In the genomic region with DNA sequence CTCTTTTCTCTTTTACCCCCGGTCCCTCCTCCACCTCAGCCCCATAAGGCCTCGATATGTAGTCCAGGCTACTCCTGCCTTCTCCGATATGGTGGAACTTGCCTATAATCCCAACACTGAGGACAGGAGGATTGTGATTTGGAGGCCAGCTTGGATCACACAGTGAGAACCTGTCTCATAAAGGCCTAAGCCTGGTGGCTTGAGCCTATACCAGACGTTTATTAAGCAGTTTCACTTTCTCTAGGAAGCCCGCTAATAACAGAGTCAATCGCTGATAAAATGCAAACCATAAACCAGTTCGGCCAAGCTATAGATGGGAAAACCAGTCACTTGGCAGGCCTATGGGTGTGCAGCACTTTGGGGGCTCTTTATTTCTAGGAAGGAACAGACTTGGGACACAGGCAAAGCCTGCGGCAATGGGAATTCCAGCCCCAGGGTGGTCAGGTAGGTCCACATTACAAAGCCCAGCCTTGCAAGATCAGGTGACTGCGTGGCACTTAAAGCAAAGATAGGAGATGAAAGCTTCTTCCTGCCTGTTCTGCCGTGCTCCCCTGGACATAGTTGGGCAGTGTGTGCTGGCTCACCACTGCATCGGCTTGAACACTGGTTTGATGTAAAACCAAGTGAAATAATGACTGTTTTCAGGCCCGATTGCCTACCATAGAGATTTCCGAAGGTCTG, we compare ENCODE assay signal across 8 mouse cellular contexts. TPM values are rescaled to one million over a fixed set of nuclear protein-coding genes. Genes with fewer than 3 reads are reported as not detected.
DNase-seq lines count a peak whose midpoint lies in the region; ATAC-seq and TF ChIP-seq lines count a peak whose summit lies in the region.

No protein-coding gene starts in this region.

- 78% methylated on average over 13 of the region's 13 CpGs for WGBS in kidney, postnatal 0 days
- WGBS in hindbrain, embryonic 16.5 days, result 88% methylated on average over 13 of the region's 13 CpGs
- 86% methylated on average over 13 of the region's 13 CpGs for WGBS in midbrain, postnatal 0 days

- H3K4me3 ChIP-seq in kidney, postnatal 0 days (replicated peaks; ENCODE audit: low read depth, low read length), result peak overlapping the region; percentile 63
- peak overlapping the region; percentile 95 for H3K4me3 ChIP-seq in brown adipose tissue, adult 24 weeks (ENCODE audit: insufficient read depth, low read depth, low read length)
- H3K4me3 ChIP-seq in hindbrain, embryonic 16.5 days (ENCODE audit: low read length), result peak overlapping the region; percentile 81
- peak overlapping the region; percentile 82 for H3K4me3 ChIP-seq in midbrain, postnatal 0 days (ENCODE audit: low read depth, low read length)

- no peaks in the 10 kb centered on the region for H3K27me3 ChIP-seq in kidney, postnatal 0 days (ENCODE audit: insufficient read depth, low read length)
- no peaks in the 10 kb centered on the region for H3K27me3 ChIP-seq in hindbrain, embryonic 16.5 days (replicated peaks; ENCODE audit: control insufficient read depth, insufficient read depth, low read length)
- H3K27me3 ChIP-seq in midbrain, postnatal 0 days (ENCODE audit: insufficient read depth, low read length), result no peaks in the 10 kb centered on the region

- TF ChIP-seq CTCF in kidney, postnatal 0 days (IDR thresholded peaks at IDR 0.05; ENCODE audit: low read depth), result no peak
- TF ChIP-seq CTCF in midbrain, postnatal 0 days (IDR thresholded peaks at IDR 0.05), result no peak

- H3K4me1 ChIP-seq in kidney, postnatal 0 days (replicated peaks; ENCODE audit: insufficient read depth, low read length), result 0 out of 2 replicates have a peak, but pooled peaks cover 14% of the 10 kb centered on the region
- H3K4me1 ChIP-seq in brown adipose tissue, adult 24 weeks (ENCODE audit: control insufficient read depth, insufficient read depth, insufficient read length, low read length), result peaks cover 5% of the 10 kb centered on the region; the same call in 1 of the 2 replicates
- peaks cover 4% of the 10 kb centered on the region for H3K4me1 ChIP-seq in hindbrain, embryonic 16.5 days (ENCODE audit: control insufficient read depth, insufficient read depth, low read depth, low read length)
- H3K4me1 ChIP-seq in midbrain, postnatal 0 days (ENCODE audit: insufficient read depth, low read length), result peaks cover 5% of the 10 kb centered on the region

- peak overlapping the region; percentile 47; the same call in 1 of the 2 replicates for H3K27ac ChIP-seq in kidney, postnatal 0 days
- peak overlapping the region; percentile 71 for H3K27ac ChIP-seq in brown adipose tissue, adult 24 weeks (replicated peaks; ENCODE audit: low read depth, low read length)
- no peak overlapping the region for H3K27ac ChIP-seq in hindbrain, embryonic 16.5 days (ENCODE audit: low read depth, low read length)
- H3K27ac ChIP-seq in midbrain, postnatal 0 days (ENCODE audit: low read depth, low read length), result no peak overlapping the region

- no peaks in the 10 kb centered on the region for H3K9me3 ChIP-seq in kidney, postnatal 0 days (replicated peaks; ENCODE audit: low read length)
- no peaks in the 10 kb centered on the region for H3K9me3 ChIP-seq in hindbrain, embryonic 16.5 days (ENCODE audit: control insufficient read depth, low read length)
- no peaks in the 10 kb centered on the region for H3K9me3 ChIP-seq in midbrain, postnatal 0 days (ENCODE audit: low read length)

- H3K36me3 ChIP-seq in kidney, postnatal 0 days (ENCODE audit: insufficient read depth, low read length), result 0 out of 2 replicates have a peak, but pooled peaks cover 2% of the 10 kb centered on the region
- no peaks in the 10 kb centered on the region for H3K36me3 ChIP-seq in hindbrain, embryonic 16.5 days (ENCODE audit: control insufficient read depth, insufficient read depth, low read length)
- no peaks in the 10 kb centered on the region for H3K36me3 ChIP-seq in midbrain, postnatal 0 days (ENCODE audit: insufficient read depth, low read length)

- no peak for ATAC-seq in kidney, postnatal 0 days (replicated peaks; ENCODE audit: low FRiP score, low read depth)
- no peak for ATAC-seq in hindbrain, embryonic 16.5 days
- ATAC-seq in midbrain, postnatal 0 days (ENCODE audit: low FRiP score), result no peak

- DNase-seq in kidney, postnatal 0 days (ENCODE audit: low spot score), result no peak
- no peak for DNase-seq in kidney, postnatal 10 days
- DNase-seq in midbrain, postnatal 0 days (ENCODE audit: low spot score), result no peak
- DNase-seq in yolk sac, embryonic 10.5 days (ENCODE audit: low spot score), result no peak
- no peak for DNase-seq in left cerebral cortex, adult 11 months (ENCODE audit: low spot score)
- DNase-seq in left cerebral cortex, postnatal 14 days (ENCODE audit: low spot score in 2 of 2), result no peak

- H3K4me2 ChIP-seq in kidney, postnatal 0 days (ENCODE audit: low read length), result peak overlapping the region; percentile 67
- H3K4me2 ChIP-seq in hindbrain, embryonic 16.5 days (ENCODE audit: low read length), result peak overlapping the region; percentile 81
- peak overlapping the region; percentile 75 for H3K4me2 ChIP-seq in midbrain, postnatal 0 days (ENCODE audit: low read depth, low read length, poor library complexity, severe bottlenecking)

- intact Hi-C loops in left cerebral cortex, postnatal 14 days (cut with DNase I), result no loop called here

- peak overlapping the region; percentile 65 for H3K9ac ChIP-seq in kidney, postnatal 0 days (ENCODE audit: low read depth, low read length)
- peak overlapping the region; percentile 81 for H3K9ac ChIP-seq in hindbrain, embryonic 16.5 days (ENCODE audit: low read depth, low read length)
- H3K9ac ChIP-seq in midbrain, postnatal 0 days (replicated peaks; ENCODE audit: low read length, poor library complexity, severe bottlenecking), result 0 out of 2 replicates have a peak overlapping the region, but pooled peaks have one; percentile 29

RNA-seq across cellular contexts. Expression of gene Scly, which starts 1.0 kb away (rescaled TPM):
- 23.7 and 28.4 TPM in 2 replicates for polyA plus RNA-seq in kidney, postnatal 0 days (2015; fragmentation: Nextera tagmentation; extraction: Ambion mirVana)
- polyA plus RNA-seq in brown adipose tissue, adult 24 weeks (2012; ENCODE audit: insufficient read depth, insufficient read length, missing spikeins), result 9.1 and 10.6 TPM in 2 replicates
- polyA plus RNA-seq in hindbrain, embryonic 16.5 days (2015; fragmentation: Nextera tagmentation; extraction: Ambion mirVana), result 14.7 and 15.0 TPM in 2 replicates
- total RNA-seq in midbrain, postnatal 0 days (2014; rRNA removed), result 10.6 and 11.3 TPM in 2 replicates
- polyA plus RNA-seq in midbrain, postnatal 0 days (2015; fragmentation: Nextera tagmentation; extraction: Ambion mirVana), result 10.3 and 10.7 TPM in 2 replicates
- 10 to 100 TPM; 10.5 to 12.7 TPM for total RNA-seq in left cerebral cortex, postnatal 14 days (2021)

RNA-seq across cellular contexts. Expression of gene Espnl, which starts 22.7 kb away (rescaled TPM):
- 0.05 and 0.09 TPM in 2 replicates for polyA plus RNA-seq in kidney, postnatal 0 days (2015; fragmentation: Nextera tagmentation; extraction: Ambion mirVana)
- polyA plus RNA-seq in brown adipose tissue, adult 24 weeks (2012; ENCODE audit: insufficient read depth, insufficient read length, missing spikeins), result not detected in 2 replicates
- 0.05 and 0.14 TPM in 2 replicates for polyA plus RNA-seq in hindbrain, embryonic 16.5 days (2015; fragmentation: Nextera tagmentation; extraction: Ambion mirVana)
- total RNA-seq in midbrain, postnatal 0 days (2014; rRNA removed), result 0.19 and 0.27 TPM in 2 replicates
- polyA plus RNA-seq in midbrain, postnatal 0 days (2015; fragmentation: Nextera tagmentation; extraction: Ambion mirVana), result 0.23 TPM in 2 replicates
- under 1 TPM; 0.13 to 0.15 TPM for total RNA-seq in left cerebral cortex, postnatal 14 days (2021)

RNA-seq across cellular contexts. Expression of gene Ube2f, which starts 49.1 kb away (rescaled TPM):
- polyA plus RNA-seq in kidney, postnatal 0 days (2015; fragmentation: Nextera tagmentation; extraction: Ambion mirVana), result 67.3 and 68.6 TPM in 2 replicates
- 74.2 and 90.4 TPM in 2 replicates for polyA plus RNA-seq in brown adipose tissue, adult 24 weeks (2012; ENCODE audit: insufficient read depth, insufficient read length, missing spikeins)
- polyA plus RNA-seq in hindbrain, embryonic 16.5 days (2015; fragmentation: Nextera tagmentation; extraction: Ambion mirVana), result 59.2 and 60.1 TPM in 2 replicates
- total RNA-seq in midbrain, postnatal 0 days (2014; rRNA removed), result 34.3 and 42.5 TPM in 2 replicates
- polyA plus RNA-seq in midbrain, postnatal 0 days (2015; fragmentation: Nextera tagmentation; extraction: Ambion mirVana), result 41.2 and 44.8 TPM in 2 replicates
- total RNA-seq in left cerebral cortex, postnatal 14 days (2021), result 10 to 100 TPM; 52.5 to 58.4 TPM

RNA-seq across cellular contexts. Expression of gene Klhl30, which starts 51.6 kb away (rescaled TPM):
- polyA plus RNA-seq in kidney, postnatal 0 days (2015; fragmentation: Nextera tagmentation; extraction: Ambion mirVana), result 0.22 and 0.39 TPM in 2 replicates
- polyA plus RNA-seq in brown adipose tissue, adult 24 weeks (2012; ENCODE audit: insufficient read depth, insufficient read length, missing spikeins), result 0.32 and 0.71 TPM in 2 replicates
- 0.30 and 0.54 TPM in 2 replicates for polyA plus RNA-seq in hindbrain, embryonic 16.5 days (2015; fragmentation: Nextera tagmentation; extraction: Ambion mirVana)
- 0.09 and 0.16 TPM in 2 replicates for total RNA-seq in midbrain, postnatal 0 days (2014; rRNA removed)
- polyA plus RNA-seq in midbrain, postnatal 0 days (2015; fragmentation: Nextera tagmentation; extraction: Ambion mirVana), result 0.10 TPM in 1 of 2 replicates, not detected in the other
- under 1 TPM in 1 of 2 experiments, not detected in 1; 0.11 TPM for total RNA-seq in left cerebral cortex, postnatal 14 days (2021)

Comparison
In these comparisons a context has a peak if more than half of its experiments do, and no peak if none do; other contexts are left out.
1. H3K27ac ChIP-seq: peak in kidney, postnatal 0 days (single experiment) and brown adipose tissue, adult 24 weeks (single experiment); none in hindbrain, embryonic 16.5 days (single experiment) and midbrain, postnatal 0 days (single experiment).
2. H3K9ac ChIP-seq: peak in every context shown above with its lines; median percentile 81 in hindbrain, embryonic 16.5 days; 65 in kidney, postnatal 0 days; 29 in midbrain, postnatal 0 days.
3. Peak in every context shown above with its lines, with median percentiles within 50 percentile points of each other: H3K4me2 ChIP-seq and H3K4me3 ChIP-seq.